Mouse (Mus musculus): ENCODE results near the gene Hunk.

The Hunk gene

DNA sequence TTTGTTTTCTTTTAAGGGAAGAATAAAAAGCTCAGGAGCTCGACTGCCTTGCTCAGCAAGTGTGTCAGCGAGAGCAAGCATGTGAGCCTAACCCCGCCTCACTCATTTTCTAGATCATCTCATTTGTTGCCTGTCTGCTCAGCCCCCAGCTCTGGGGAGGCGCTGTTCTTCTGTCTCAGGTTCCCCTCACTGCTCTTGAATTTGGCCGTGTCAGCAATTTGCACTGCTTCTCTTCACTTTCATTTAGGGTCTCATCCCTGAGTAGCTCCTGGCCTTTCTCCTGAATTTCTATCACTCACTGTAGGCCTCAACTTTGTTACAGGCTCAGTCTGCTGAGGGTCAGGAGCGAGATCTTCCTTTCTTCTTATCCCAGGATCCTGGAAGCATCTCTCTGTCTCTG is 53.7 kb downstream of the Hunk start:
- DNase-seq, result no peak

DNA sequence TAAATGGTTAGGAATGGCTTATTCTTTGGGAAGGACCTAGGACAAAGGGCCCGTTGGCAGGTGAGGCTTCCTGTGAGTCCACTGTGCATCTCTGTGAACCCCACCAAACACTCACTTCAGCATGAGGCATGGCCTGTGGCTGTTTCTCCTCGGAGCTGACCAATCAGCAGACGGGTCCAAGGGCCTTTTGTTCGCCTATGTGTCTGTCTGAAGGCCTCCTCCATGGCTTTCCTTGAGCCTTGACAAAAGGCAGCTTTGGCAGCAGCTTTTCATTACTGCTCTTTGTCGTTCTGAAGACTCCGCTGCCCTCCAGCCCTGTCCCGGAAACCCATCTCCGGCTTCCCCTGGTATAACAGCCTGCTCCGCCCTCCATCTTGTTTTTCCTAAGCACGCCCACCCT is 54.8 kb downstream of the Hunk start:
- DNase-seq, result no peak

DNA sequence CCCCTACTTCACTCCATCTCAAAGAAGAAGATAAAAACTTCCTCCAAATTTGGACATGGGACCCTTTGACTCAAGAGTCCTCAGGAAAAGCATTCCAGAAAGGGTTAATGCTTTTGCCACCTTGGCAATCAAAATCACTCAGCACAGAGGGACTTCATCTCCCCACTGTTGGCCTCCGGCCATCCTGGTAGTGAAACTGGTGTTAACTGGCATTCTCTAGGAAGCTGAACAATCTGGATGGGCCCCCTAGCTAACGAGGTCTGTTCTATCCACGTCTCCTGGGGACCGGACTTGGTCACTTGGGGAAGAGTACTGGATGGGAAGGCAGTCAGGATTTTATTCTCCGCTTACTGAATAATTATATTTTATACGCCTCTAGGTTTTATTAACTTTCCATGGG is 57.2 kb downstream of the Hunk start:
- DNase-seq, result no peak

GRCm38 (mm10) chr16:90453197-90453596 is 67.4 kb downstream of the Hunk start:
- DNase-seq, result peak; percentile 11 to 24

- no peak for DNase-seq
Measured at GRCm38 (mm10) chr16:90456495-90457125, 70.8 kb downstream of the Hunk start.

DNA sequence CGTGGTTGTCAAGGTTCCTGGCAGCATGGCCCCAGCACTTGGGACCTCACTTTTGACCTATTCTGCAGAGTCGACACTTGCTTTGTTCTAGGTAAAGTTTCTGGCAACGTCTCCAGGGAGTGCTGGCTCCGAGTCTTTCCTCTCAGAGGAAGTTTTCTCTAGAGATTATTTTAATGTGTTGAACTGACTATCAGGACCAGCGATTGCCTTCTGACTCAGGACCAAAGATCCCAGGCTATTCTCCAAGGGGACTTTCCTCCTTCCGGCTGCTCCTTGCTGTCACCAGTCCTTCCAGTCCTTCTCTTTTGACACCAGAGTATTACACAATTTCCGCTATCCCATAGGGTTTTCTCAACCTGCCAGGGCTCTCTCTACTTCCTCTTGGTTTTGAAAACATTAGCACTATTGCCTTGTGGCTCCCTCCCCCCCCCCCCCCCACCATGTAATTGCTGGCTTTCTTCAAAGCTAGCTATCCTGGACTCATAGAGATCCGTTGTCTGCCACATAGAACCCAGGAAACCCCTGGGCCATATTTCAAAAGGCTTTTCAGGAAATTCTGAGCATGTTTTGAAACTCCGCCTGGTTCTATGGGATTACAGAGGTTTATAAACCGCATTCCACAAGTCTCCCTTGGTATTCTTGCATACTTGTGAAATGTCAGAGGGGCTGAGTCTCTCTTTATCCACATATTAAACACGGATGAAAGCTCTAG is 73.2 kb downstream of the Hunk start:
- no peak for DNase-seq

GRCm38 (mm10) chr16:90461304-90461905 is 75.6 kb downstream of the Hunk start:
- DNase-seq, result no peak

DNA sequence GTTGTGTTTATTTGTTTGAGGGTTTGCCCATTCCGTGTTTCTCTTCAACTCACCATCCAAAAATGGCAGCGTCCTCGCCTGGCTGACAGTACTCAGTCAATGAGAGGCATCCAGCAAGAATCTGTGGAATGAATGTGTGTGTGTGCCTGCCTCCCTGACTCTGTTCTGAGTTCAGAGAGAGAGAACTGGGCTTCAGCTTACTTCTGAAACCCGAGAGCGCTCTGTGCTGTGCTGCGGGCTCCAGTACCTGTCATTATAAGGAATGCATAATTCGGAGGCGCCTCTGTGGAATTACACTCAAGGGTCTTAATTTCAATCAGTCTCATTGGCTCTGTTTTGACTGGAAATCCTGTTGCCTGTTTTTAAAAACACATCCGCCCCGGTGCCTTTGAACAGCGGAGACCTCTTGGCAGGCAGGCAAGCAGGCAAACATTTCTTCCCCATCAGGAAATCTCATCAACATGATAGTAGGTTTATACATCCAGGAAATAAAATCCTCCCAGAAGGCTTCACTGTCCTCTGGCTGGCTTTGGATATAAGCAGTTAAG is 77.0 kb downstream of the Hunk start:
- DNase-seq, result no peak

- DNase-seq, result no peak
Measured at GRCm38 (mm10) chr16:90465154-90465553, 79.3 kb downstream of the Hunk start.

GRCm38 (mm10) chr16:90468286-90468685 is 82.5 kb downstream of the Hunk start:
- DNase-seq, result no peak

GRCm38 (mm10) chr16:90475701-90476229 is 90.0 kb downstream of the Hunk start:
- DNase-seq, result no peak

DNA sequence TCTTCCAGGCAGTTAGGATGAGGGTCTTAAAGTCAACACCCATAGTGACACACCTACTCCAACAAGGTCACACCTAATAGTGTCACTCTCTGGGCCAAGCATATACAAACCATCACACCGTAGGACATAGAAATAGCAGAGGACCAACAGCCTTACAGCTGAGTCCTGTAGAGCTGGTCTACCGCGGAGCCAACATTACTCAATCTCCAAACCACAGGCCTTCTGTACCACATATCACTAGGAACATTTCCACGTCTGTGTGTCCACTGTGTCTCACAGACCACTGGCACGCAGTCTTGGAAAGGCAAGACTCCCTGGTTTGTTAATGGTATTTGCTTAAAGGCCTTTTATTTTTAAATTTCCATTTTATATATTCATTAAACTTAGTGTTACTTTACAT is 95.8 kb downstream of the Hunk start:
- DNase-seq, result no peak

- DNase-seq, result no peak
Measured at GRCm38 (mm10) chr16:90483341-90483740, 97.5 kb downstream of the Hunk start.

DNA sequence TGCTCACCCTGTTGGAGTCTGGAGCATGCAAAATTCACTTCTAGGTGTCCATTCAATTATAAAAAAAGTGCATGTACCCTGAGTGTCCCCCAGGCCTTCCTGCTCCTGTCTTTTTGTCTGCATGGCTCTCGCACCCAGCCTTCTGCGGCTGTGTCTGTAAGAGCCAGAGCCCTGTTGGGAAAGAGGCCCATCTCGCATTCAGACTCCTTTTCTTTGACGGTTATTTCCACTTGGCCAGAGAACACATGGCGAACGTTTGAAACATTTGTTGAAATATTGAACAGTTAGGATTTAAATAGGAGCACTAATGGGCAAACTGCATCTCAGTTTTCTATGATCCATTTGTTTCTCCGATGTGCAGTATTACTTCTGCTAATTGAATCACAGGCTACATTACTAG is 99.3 kb downstream of the Hunk start:
- no peak for DNase-seq

GRCm38 (mm10) chr16:90485599-90485998 is 99.8 kb downstream of the Hunk start:
- DNase-seq, result no peak

GRCm38 (mm10) chr16:90490066-90490465 is 104.3 kb downstream of the Hunk start:
- DNase-seq, result no peak

GRCm38 (mm10) chr16:90491898-90492499 is 106.2 kb downstream of the Hunk start:
- no peak for DNase-seq

- no peak for DNase-seq
Measured at GRCm38 (mm10) chr16:90496930-90497329, 111.1 kb downstream of the Hunk start.

DNA sequence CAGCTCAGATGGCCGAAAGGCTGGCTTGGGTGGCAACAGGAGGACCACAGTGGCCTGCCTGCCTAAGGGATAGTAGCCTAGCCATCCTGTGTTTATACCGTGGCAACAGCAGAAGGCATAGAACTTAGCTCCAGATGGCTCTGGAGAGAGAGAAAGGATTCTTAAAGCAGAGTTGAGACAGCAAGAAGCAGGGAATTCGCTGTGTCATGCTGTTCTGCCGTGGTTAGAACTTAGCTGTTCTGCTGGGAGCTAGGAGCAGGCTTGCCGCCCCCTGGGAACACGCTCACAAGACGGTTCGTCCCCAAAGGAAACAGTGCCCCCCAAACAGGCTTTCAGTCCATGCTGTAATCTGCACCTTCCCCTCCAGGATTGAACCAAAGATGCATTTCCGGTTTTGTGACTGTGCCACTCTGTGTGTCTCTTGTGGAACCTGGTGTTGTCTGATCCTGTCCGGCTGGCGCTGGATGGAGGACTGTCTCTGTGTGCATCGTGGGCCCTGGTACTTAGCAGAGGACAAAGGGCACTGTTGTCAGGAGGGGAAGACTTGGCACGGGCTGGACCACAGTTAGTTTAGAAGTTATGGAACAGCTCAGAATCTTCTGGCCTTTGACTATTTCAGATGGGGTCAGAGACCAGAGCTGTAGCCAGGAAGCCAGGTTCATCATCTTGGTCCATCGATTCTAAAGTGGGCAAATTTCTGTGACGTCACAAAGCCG is 112.1 kb downstream of the Hunk start:
- DNase-seq, result no peak

- no peak for DNase-seq
Measured at GRCm38 (mm10) chr16:90500809-90501208, 115.0 kb downstream of the Hunk start.

- DNase-seq, result no peak
Measured at GRCm38 (mm10) chr16:90505252-90505651, 119.4 kb downstream of the Hunk start.

DNA sequence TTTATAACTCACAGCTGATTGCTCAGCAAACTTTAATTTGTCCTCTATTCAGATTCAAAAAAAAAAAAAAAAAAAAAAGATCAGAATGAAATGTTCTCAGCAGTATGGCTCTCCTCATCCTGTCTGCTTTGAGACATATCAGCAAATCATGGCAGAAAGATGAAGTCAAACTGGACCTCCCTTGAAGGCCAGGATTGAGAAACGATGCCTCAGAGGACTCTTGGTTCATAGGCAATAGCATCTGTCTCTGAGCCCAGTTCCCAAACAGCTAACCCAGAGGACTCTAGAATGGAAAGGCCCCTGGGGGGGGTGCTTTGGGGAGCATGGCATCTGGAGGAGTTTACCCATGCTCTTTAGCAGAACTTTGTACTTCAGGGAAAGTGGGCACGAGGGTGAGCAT is 119.9 kb downstream of the Hunk start:
- no peak for DNase-seq
